Mouse (Mus musculus) kidney, embryonic 14.5 days (tissue): ENCODE data around the gene Lrrc29. TPM values are rescaled to one million over a fixed set of nuclear protein-coding genes. Genes with fewer than 3 reads are reported as not detected.

Experiments
- ATAC-seq: fragments of 200-750 bp; cut with Nextera tagmentation; 2 replicates; pipeline ENCODE4 v1.8.0; 2017; ENCODE audit warnings: moderate number of reproducible peaks, mild to moderate bottlenecking, moderate TSS enrichment, moderate library complexity; ENCODE audit not compliant: low FRiP score, low TSS enrichment
- H3K27ac ChIP-seq: fragments of 300-500 bp; sonication (generic); 2 replicates; pipeline ENCODE4 v1.5.1; 2014; ENCODE audit warnings: low read depth, mild to moderate bottlenecking, low read length, moderate library complexity, mixed read lengths
- H3K27me3 ChIP-seq: fragments of 300-500 bp; sonication (generic); 2 replicates; pipeline ENCODE4 v1.6.1; 2014; ENCODE audit warnings: mild to moderate bottlenecking, low read length; ENCODE audit not compliant: control insufficient read depth, insufficient read depth
- H3K36me3 ChIP-seq: fragments of 300-500 bp; sonication (generic); 2 replicates; pipeline ENCODE4 v1.6.1; 2014; ENCODE audit warnings: low read length, mixed read lengths; ENCODE audit not compliant: control insufficient read depth, insufficient read depth
- H3K4me1 ChIP-seq: fragments of 300-500 bp; sonication (generic); 2 replicates; pipeline ENCODE4 v1.6.1; 2014; ENCODE audit warnings: low read length, mixed read lengths; ENCODE audit not compliant: control insufficient read depth, insufficient read depth
- H3K4me2 ChIP-seq: fragments of 300-500 bp; sonication (generic); replicated peaks from 2 replicates; pipeline ENCODE4 v1.6.1; 2014; ENCODE audit warnings: low read depth, mild to moderate bottlenecking, low read length
- H3K4me3 ChIP-seq: fragments of 300-500 bp; sonication (generic); 2 replicates; pipeline ENCODE4 v1.5.1; 2014; ENCODE audit warnings: mild to moderate bottlenecking, low read length
- H3K9ac ChIP-seq: fragments of 300-500 bp; sonication (generic); 2 replicates; pipeline ENCODE4 v1.6.1; 2014; ENCODE audit warnings: low read depth, mild to moderate bottlenecking, low read length, moderate library complexity
- H3K9me3 ChIP-seq: fragments of 300-500 bp; sonication (generic); 2 replicates; pipeline ENCODE4 v1.6.1; 2016; ENCODE audit warnings: low read length; ENCODE audit not compliant: control insufficient read depth
- WGBS: fragments of 180-500 bp; shearing (Covaris S2); extraction: QIAGEN DNeasy Blood & Tissue Kit; methylation state at CpG from one replicate; pipeline ENCODE4 v1.1.7; 2014; 5-methylcytosine and 5-hydroxymethylcytosine counted together
- polyA plus RNA-seq: library from polyadenylated mRNA; unstranded; fragments of >200 nt; fragmentation: Nextera tagmentation; extraction: Ambion mirVana; gene quantifications from 2 replicates; pipeline ENCODE4 v1.2.1, GENCODE M21; 2014

Lrrc29 gene
- polyA plus RNA-seq, 1 experiment from 2014 or later, result 2.1 TPM

DNA sequence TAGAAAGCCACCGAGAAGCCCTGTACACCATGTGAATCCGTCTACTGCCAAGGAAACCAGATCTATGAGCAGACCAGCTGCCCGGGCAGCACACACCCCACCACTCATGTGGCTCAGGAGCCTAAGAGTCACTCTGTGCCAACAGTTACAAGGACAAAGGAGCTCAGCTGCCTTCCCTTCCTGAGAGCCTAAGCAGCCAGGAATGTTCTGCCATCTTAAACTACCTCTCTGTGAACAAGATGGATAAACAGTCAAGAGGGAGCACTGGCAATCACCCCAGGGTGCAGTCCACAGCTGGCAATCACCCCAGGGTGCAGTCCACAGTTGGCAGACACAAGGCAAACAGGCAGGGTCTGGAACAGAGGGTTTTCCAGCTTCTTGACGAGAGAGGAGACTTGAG lies 8.1 kb downstream of the Lrrc29 start:
- WGBS, result 92% methylated on average over 4 of the region's 4 CpGs
- no peaks in the 10 kb centered on the region for H3K27me3 ChIP-seq

DNA sequence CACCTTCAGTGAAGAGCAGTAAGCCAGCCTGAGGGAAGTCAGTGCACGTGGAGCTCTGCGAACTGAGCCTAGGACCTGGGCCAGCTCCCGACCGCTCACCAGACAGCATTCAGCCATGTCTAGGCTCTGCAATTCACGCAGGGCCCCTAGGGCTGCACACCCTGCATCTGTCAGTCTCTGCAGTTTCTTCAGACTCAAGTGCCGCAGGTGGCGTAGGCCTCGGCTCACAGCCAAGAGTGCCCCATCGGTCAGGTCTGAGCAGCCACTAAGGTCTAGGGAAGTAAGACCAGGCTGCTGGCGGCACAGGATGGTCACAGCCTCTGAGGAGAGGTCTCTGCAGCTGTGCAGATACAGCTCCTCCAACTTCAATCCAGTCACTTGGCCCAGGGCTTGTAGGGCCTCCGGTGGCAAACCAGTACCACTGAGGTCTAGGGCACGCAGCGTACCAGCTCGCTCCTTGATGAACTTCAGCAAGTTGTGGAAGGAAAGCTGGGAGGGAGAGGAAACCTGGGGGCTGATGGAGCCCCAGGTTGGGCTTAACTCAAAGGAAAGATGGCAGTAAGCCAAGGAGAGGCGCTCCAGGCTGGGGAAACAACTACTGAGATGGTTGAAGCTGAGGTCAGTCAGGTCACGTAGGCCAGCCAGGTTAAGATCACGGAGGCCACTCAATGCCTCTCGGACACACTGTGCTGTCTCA lies 10.9 kb downstream of the Lrrc29 start:
- Histone ChIP-seq H3K4me2 (no peak overlapping the region), H3K9ac (no peak overlapping the region), H3K36me3 (peaks cover 56% of the 10 kb centered on the region; the same call in 1 of the 2 replicates), H3K27me3 (no peaks in the 10 kb centered on the region), H3K4me1 (no peaks in the 10 kb centered on the region), H3K27ac (no peak overlapping the region), H3K4me3 (no peak overlapping the region), H3K9me3 (no peaks in the 10 kb centered on the region)
- ATAC-seq, result no peak
- WGBS, result 88% methylated on average over 18 of the region's 18 CpGs

More for the DNA sequence above, 8.1 kb downstream of the Lrrc29 start:
- Histone ChIP-seq H3K36me3 (peaks cover 48% of the 10 kb centered on the region; the same call in 1 of the 2 replicates), H3K4me3 (no peak overlapping the region), H3K4me2 (no peak overlapping the region), H3K9me3 (no peaks in the 10 kb centered on the region), H3K4me1 (no peaks in the 10 kb centered on the region), H3K9ac (no peak overlapping the region), H3K27ac (no peak overlapping the region)
- no peak for ATAC-seq

DNA sequence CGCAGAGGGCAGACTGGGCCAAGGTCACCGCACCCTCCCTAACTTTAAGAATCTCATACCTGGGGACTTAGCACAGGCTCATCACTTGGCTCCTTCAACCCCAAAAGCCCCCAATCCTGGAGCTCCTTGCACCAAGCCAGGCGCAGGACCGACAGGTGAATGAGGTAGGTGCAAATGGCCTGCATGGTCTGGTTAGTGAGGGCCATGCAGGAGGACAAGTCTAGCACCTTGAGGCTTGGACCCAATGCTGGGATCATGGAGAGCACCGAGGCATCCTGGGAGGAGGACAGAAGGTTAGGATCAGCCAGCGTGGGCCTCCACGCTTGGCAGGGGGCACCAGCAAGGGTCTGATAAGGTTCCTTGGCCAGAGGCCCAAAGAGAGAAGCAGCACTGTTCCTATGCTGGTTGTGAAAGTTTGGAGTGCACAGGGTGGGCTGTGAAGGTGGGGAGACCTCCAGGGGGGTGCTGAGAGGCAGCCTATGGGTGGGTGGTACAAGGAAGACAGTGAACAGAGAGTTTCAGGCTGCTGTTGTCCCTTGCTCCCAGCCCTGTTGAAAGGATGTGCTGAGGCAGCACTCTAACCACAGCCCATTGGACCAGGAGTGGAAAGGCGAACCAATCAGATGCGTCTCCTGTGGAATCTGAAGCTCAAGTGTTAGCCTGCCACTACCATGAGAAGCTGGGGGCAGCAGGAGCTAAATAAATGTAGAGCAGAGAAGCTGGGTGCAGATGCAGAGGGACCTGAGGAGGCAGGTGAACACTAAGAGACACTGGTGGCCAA lies 12.3 kb downstream of the Lrrc29 start:
- H3K4me3 ChIP-seq, result no peak overlapping the region
- no peak overlapping the region for H3K4me2 ChIP-seq
- H3K27ac ChIP-seq, result no peak overlapping the region
- no peak overlapping the region for H3K9ac ChIP-seq
- H3K9me3 ChIP-seq, result no peaks in the 10 kb centered on the region
- peaks cover 55% of the 10 kb centered on the region; the same call in 1 of the 2 replicates for H3K36me3 ChIP-seq
- H3K27me3 ChIP-seq, result no peaks in the 10 kb centered on the region
- no peaks in the 10 kb centered on the region for H3K4me1 ChIP-seq
- 75% methylated on average over 9 of the region's 9 CpGs for WGBS
- no peak for ATAC-seq

DNA sequence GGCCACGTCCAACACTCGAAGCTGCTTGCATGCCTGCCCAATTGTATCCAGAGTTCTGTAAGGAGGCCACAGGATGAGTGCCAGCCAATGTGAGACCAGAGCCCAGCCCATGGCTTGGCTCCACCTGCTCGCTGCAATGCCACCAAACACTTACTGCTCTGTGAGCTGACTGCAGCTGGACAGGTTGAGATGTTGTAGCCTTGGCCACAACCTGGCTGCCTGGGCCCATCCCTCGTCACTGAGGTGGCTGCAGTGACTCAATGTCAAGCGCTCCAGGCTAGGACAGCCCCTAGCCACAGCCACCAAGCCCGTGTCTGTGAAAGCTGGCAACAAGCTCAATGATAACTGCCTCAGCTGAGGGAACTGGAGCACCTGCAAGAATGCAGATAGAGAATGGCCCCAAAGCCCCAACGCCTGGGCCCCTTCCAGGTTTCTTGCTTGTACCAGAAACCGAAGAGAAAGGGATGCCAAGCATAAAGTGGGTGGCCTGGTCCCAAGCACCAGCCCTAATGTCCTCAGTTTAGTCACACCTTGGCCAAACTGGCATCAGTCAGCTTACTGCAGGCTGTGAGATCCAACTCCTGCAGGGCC lies 13.1 kb downstream of the Lrrc29 start:
- Histone ChIP-seq H3K27ac (no peak overlapping the region), H3K9me3 (no peaks in the 10 kb centered on the region), H3K4me3 (no peak overlapping the region), H3K4me1 (no peaks in the 10 kb centered on the region), H3K27me3 (no peaks in the 10 kb centered on the region), H3K9ac (no peak overlapping the region), H3K36me3 (peaks cover 63% of the 10 kb centered on the region), H3K4me2 (no peak overlapping the region)
- WGBS, result 90% methylated on average over 8 of the region's 8 CpGs
- no peak for ATAC-seq

DNA sequence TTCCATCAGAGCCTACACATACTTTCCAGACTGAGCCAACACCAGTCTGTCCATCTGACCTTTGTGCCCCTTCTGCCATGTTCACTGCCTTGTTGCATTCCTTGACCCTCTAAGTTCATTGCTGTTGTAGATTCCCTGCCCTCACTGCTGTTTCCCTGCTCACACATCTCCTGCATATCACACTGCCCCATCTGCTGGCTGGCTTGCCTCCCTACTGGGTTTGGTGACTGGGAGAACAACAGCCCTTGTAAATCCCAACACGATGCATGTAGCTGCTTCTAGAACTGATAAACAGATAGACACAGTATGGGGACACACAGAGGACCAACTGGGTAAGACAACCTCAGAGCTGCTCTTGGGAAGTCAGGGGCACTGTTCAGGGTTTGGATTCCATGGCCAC lies 14.4 kb downstream of the Lrrc29 start:
- H3K9me3 ChIP-seq, result no peaks in the 10 kb centered on the region

DNA sequence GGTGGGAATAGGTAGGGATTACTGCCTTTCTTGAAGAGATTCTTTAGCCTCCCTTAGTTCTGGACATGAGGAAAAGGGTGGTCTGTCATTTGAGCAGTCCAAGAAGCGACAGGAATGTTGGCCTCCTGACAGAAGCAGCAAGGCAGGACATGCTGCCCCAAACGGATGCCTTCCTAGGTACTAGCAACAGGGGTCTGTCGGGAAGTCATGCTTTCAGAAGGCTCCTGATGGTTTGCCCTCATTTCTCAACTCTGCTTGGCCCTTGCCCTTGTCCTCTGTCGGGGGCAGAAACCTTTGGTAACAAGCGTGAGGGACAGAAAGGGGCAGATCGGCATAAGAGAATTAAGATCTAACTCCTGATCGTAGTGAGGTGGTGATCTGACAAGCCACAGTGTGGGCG lies 16.0 kb downstream of the Lrrc29 start:
- Histone ChIP-seq H3K27me3 (no peaks in the 10 kb centered on the region), H3K9ac (no peak overlapping the region), H3K4me2 (no peak overlapping the region), H3K27ac (no peak overlapping the region), H3K36me3 (peaks cover 52% of the 10 kb centered on the region), H3K4me1 (peaks cover 11% of the 10 kb centered on the region; the same call in 1 of the 2 replicates), H3K9me3 (no peaks in the 10 kb centered on the region), H3K4me3 (no peak overlapping the region)
- 89% methylated on average over 8 of the region's 8 CpGs for WGBS
- ATAC-seq, result no peak

More for the DNA sequence above, 14.4 kb downstream of the Lrrc29 start:
- no peaks in the 10 kb centered on the region for H3K27me3 ChIP-seq
- no peak overlapping the region for H3K4me3 ChIP-seq
- no peaks in the 10 kb centered on the region for H3K4me1 ChIP-seq
- peaks cover 63% of the 10 kb centered on the region for H3K36me3 ChIP-seq
- no peak overlapping the region for H3K27ac ChIP-seq
- no peak overlapping the region for H3K9ac ChIP-seq
- H3K4me2 ChIP-seq, result no peak overlapping the region
- ATAC-seq, result no peak
- 91% methylated on average over 1 of the region's 1 CpGs for WGBS

DNA sequence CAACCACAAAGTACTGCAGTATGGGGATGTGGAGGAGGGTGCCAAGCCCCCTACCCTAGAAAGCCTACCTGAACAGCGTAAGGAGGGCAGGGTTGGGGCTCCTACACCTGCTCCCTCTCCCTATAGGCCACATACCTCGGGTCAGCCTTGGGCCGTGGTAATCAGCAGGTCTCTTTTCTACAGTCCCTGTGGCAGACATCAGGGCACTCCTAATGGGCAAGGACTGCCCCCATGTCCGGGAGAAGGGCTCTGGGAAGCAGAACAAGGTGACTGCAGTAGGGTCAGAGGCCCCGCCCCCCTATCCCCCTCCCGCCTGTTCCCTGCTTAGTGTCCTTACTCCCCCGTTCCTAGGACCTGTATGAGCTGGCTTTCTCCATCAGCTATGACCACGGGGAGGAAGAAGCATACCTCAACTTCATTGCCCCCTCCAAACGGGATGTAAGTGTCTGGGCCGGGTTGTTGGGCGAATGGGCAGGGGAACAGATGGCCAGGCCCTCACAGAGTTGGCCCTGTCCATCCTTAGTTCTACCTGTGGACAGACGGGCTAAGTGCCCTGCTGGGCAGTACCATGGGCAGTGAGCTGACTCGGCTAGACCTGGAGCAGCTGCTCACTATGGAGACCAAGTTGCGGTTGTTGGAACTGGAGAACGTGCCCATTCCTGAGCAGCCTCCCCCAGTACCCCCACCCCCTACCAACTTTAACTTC lies 16.8 kb downstream of the Lrrc29 start:
- no peaks in the 10 kb centered on the region for H3K27me3 ChIP-seq
- H3K4me2 ChIP-seq, result no peak overlapping the region
- no peak overlapping the region for H3K9ac ChIP-seq
- H3K4me3 ChIP-seq, result no peak overlapping the region
- no peak overlapping the region for H3K27ac ChIP-seq
- H3K9me3 ChIP-seq, result no peaks in the 10 kb centered on the region
- H3K4me1 ChIP-seq, result peaks cover 18% of the 10 kb centered on the region; the same call in 1 of the 2 replicates
- ATAC-seq, result no peak
- WGBS, result 75% methylated on average over 15 of the region's 15 CpGs
- peaks cover 50% of the 10 kb centered on the region for H3K36me3 ChIP-seq

DNA sequence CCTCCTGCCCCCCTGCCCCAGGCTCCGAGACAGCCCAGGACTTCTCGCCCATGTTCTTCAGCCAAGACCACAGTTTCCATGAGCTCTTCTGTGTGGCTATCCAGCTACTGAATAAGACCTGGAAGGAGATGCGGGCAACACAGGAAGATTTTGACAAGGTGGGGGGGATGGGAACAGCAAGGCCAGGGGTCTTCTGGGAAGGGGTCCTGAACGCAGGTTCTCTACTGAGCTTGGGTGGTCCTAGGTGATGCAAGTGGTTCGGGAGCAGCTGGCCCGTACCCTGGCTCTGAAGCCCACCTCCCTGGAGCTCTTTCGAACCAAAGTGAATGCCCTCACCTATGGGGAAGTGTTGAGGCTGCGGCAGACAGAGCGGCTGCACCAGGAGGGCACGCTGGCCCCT lies 17.6 kb downstream of the Lrrc29 start:
- Histone ChIP-seq H3K36me3 (peaks cover 50% of the 10 kb centered on the region), H3K4me1 (peaks cover 18% of the 10 kb centered on the region; the same call in 1 of the 2 replicates), H3K4me3 (no peak overlapping the region), H3K9me3 (no peaks in the 10 kb centered on the region), H3K4me2 (no peak overlapping the region), H3K27ac (no peak overlapping the region), H3K27me3 (no peaks in the 10 kb centered on the region), H3K9ac (no peak overlapping the region)
- ATAC-seq, result no peak
- 94% methylated on average over 10 of the region's 10 CpGs for whole genome bisulfite sequencing
